Mouse (Mus musculus) lung, adult 2 months (tissue): ENCODE data around the gene Nfkb1.

Experiments
- CTCF ChIP-seq: fragments of 200-500 bp; IDR thresholded peaks from 2 replicates; pipeline ENCODE4 v1.5.1; 2011; ENCODE audit warnings: mild to moderate bottlenecking, low read length, control low read depth; ENCODE audit not compliant: insufficient read depth
- POLR2A ChIP-seq: fragments of 200-500 bp; IDR thresholded peaks from 2 replicates; pipeline ENCODE4 v1.6.1; 2011; ENCODE audit warnings: low read depth, mild to moderate bottlenecking, control low read depth, low read length, borderline replicate concordance; ENCODE audit errors: extremely low read depth

DNA sequence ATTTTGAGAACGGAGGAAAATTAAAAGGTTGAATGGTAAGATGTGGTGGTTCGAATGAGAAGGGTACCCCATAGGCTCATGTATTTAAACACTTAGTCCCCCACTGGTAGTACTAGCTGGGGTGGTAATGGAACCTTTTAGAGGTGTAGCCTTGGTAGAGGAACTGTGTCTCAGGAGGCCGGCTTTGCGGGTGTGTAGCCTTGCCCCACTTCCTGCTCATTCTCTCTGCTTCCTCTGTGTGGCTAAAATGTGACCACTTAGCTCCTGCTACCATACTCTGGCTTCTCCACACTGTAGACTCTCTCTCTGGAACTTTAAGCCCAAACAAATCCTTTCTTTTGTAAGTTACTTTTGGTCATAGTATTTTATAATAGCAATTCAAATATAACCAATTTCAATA is 126.0 kb downstream of the Nfkb1 start:
- no peak for TF ChIP-seq CTCF
- no peak for TF ChIP-seq POLR2A
